Mouse (Mus musculus): ENCODE results near the gene Prcc. TPM values are rescaled to one million over a fixed set of nuclear protein-coding genes. Genes with fewer than 3 reads are reported as not detected.

Gene Prcc
- polyA plus RNA-seq (2015; fragmentation: Nextera tagmentation; extraction: Ambion mirVana) = 13.8 and 16.4 TPM in 2 replicates

- ATAC-seq = peak; percentile 99
- Histone ChIP-seq H3K9ac (replicated peaks; ENCODE audit: low read depth, low read length) (peak within 1 kb of the TSS; percentile 90), H3K27ac (ENCODE audit: low read length) (peak within 1 kb of the TSS; percentile 82), H3K27me3 (replicated peaks; ENCODE audit: control insufficient read depth, insufficient read depth, low read length) (no peaks in the 10 kb centered on the region), H3K4me1 (replicated peaks; ENCODE audit: control insufficient read depth, insufficient read depth, low read length) (peaks cover 23% of the 10 kb centered on the region), H3K36me3 (ENCODE audit: control insufficient read depth, insufficient read depth) (peaks cover 2% of the 10 kb centered on the region; the same call in 1 of the 2 replicates), H3K4me3 (replicated peaks; ENCODE audit: low read length) (peak within 1 kb of the TSS; percentile 99), H3K9me3 (ENCODE audit: control insufficient read depth, low read length) (no peaks in the 10 kb centered on the region), H3K4me2 (ENCODE audit: low read length) (peak within 1 kb of the TSS; percentile 94)
- WGBS = under 1% methylated on average over 33 of the region's 33 CpGs
Measured at GRCm38 (mm10) chr3:87885281-87886003, at the start of gene Prcc. Gene Prcc, minus strand, starts transcription at chr3:87885608.

- no peak overlapping the region for H3K9ac ChIP-seq (replicated peaks; ENCODE audit: low read depth, low read length)
- ATAC-seq = no peak
- H3K4me3 ChIP-seq (replicated peaks; ENCODE audit: low read length) = no peak overlapping the region
- no peak overlapping the region for H3K27ac ChIP-seq (ENCODE audit: low read length)
- 79% methylated on average over 4 of the region's 4 CpGs for WGBS
- H3K4me2 ChIP-seq (ENCODE audit: low read length) = no peak overlapping the region
- no peaks in the 10 kb centered on the region for H3K9me3 ChIP-seq (ENCODE audit: control insufficient read depth, low read length)
- peaks cover 20% of the 10 kb centered on the region for H3K36me3 ChIP-seq (ENCODE audit: control insufficient read depth, insufficient read depth)
- no peaks in the 10 kb centered on the region for H3K27me3 ChIP-seq (replicated peaks; ENCODE audit: control insufficient read depth, insufficient read depth, low read length)
- peaks cover 47% of the 10 kb centered on the region for H3K4me1 ChIP-seq (replicated peaks; ENCODE audit: control insufficient read depth, insufficient read depth, low read length)
Measured at GRCm38 (mm10) chr3:87935201-87935600, 49.8 kb upstream of the Prcc start.

GRCm38 (mm10) chr3:87934501-87934900 lies 49.1 kb upstream of the Prcc start:
- Histone ChIP-seq H3K27ac (ENCODE audit: low read length) (no peak overlapping the region), H3K4me1 (replicated peaks; ENCODE audit: control insufficient read depth, insufficient read depth, low read length) (peaks cover 47% of the 10 kb centered on the region), H3K27me3 (replicated peaks; ENCODE audit: control insufficient read depth, insufficient read depth, low read length) (no peaks in the 10 kb centered on the region), H3K9me3 (ENCODE audit: control insufficient read depth, low read length) (no peaks in the 10 kb centered on the region), H3K9ac (replicated peaks; ENCODE audit: low read depth, low read length) (no peak overlapping the region), H3K4me2 (ENCODE audit: low read length) (no peak overlapping the region), H3K36me3 (ENCODE audit: control insufficient read depth, insufficient read depth) (peaks cover 20% of the 10 kb centered on the region), H3K4me3 (replicated peaks; ENCODE audit: low read length) (no peak overlapping the region)
- ATAC-seq = no peak
- 67% methylated on average over 4 of the region's 4 CpGs for WGBS

- peaks cover 52% of the 10 kb centered on the region for H3K4me1 ChIP-seq (replicated peaks; ENCODE audit: control insufficient read depth, insufficient read depth, low read length)
- no peaks in the 10 kb centered on the region for H3K27me3 ChIP-seq (replicated peaks; ENCODE audit: control insufficient read depth, insufficient read depth, low read length)
- H3K9me3 ChIP-seq (ENCODE audit: control insufficient read depth, low read length) = no peaks in the 10 kb centered on the region
- ATAC-seq = no peak
- H3K9ac ChIP-seq (replicated peaks; ENCODE audit: low read depth, low read length) = no peak overlapping the region
- H3K4me3 ChIP-seq (replicated peaks; ENCODE audit: low read length) = no peak overlapping the region
- H3K27ac ChIP-seq (ENCODE audit: low read length) = no peak overlapping the region
- no peak overlapping the region for H3K4me2 ChIP-seq (ENCODE audit: low read length)
- peaks cover 20% of the 10 kb centered on the region for H3K36me3 ChIP-seq (ENCODE audit: control insufficient read depth, insufficient read depth)
- 62% methylated on average over 5 of the region's 5 CpGs for WGBS
Measured at GRCm38 (mm10) chr3:87934026-87934425, 48.6 kb upstream of the Prcc start.

GRCm38 (mm10) chr3:87930078-87930795 lies 44.8 kb upstream of the Prcc start, which contains the start of the genes Isg20l2 and Rrnad1:
Gene Isg20l2, plus strand, starts transcription at chr3:87930314.
Gene Rrnad1, minus strand, starts transcription at chr3:87930717.
- Histone ChIP-seq H3K9me3 (ENCODE audit: control insufficient read depth, low read length) (no peaks in the 10 kb centered on the region), H3K4me2 (ENCODE audit: low read length) (peak within 1 kb of the TSS; percentile 87), H3K27ac (ENCODE audit: low read length) (peak within 1 kb of the TSS; percentile 87), H3K36me3 (ENCODE audit: control insufficient read depth, insufficient read depth) (peaks cover 17% of the 10 kb centered on the region), H3K27me3 (replicated peaks; ENCODE audit: control insufficient read depth, insufficient read depth, low read length) (no peaks in the 10 kb centered on the region), H3K4me1 (replicated peaks; ENCODE audit: control insufficient read depth, insufficient read depth, low read length) (peaks cover 46% of the 10 kb centered on the region), H3K9ac (replicated peaks; ENCODE audit: low read depth, low read length) (peak within 1 kb of the TSS; percentile 84), H3K4me3 (replicated peaks; ENCODE audit: low read length) (peak within 1 kb of the TSS; percentile 84)
- ATAC-seq = peak; percentile 98
- under 1% methylated on average over 63 of the region's 78 CpGs for WGBS

- WGBS = 6% methylated on average over 26 of the region's 26 CpGs
- Histone ChIP-seq H3K27me3 (replicated peaks; ENCODE audit: control insufficient read depth, insufficient read depth, low read length) (no peaks in the 10 kb centered on the region), H3K9ac (replicated peaks; ENCODE audit: low read depth, low read length) (peak overlapping the region; percentile 84), H3K9me3 (ENCODE audit: control insufficient read depth, low read length) (no peaks in the 10 kb centered on the region), H3K27ac (ENCODE audit: low read length) (peak overlapping the region; percentile 81), H3K36me3 (ENCODE audit: control insufficient read depth, insufficient read depth) (peaks cover 21% of the 10 kb centered on the region), H3K4me3 (replicated peaks; ENCODE audit: low read length) (peak overlapping the region; percentile 84), H3K4me2 (ENCODE audit: low read length) (peak overlapping the region; percentile 87), H3K4me1 (replicated peaks; ENCODE audit: control insufficient read depth, insufficient read depth, low read length) (peaks cover 41% of the 10 kb centered on the region)
- ATAC-seq = peak; percentile 32; the same call in 1 of the 2 replicates
Measured at GRCm38 (mm10) chr3:87929341-87930077, 44.1 kb upstream of the Prcc start.

GRCm38 (mm10) chr3:87927452-87927851 lies 42.0 kb upstream of the Prcc start:
- H3K4me3 ChIP-seq (replicated peaks; ENCODE audit: low read length) = no peak overlapping the region
- H3K27me3 ChIP-seq (replicated peaks; ENCODE audit: control insufficient read depth, insufficient read depth, low read length) = no peaks in the 10 kb centered on the region
- ATAC-seq = no peak
- peaks cover 26% of the 10 kb centered on the region for H3K4me1 ChIP-seq (replicated peaks; ENCODE audit: control insufficient read depth, insufficient read depth, low read length)
- H3K27ac ChIP-seq (ENCODE audit: low read length) = no peak overlapping the region
- peaks cover 30% of the 10 kb centered on the region for H3K36me3 ChIP-seq (ENCODE audit: control insufficient read depth, insufficient read depth)
- WGBS = 92% methylated on average over 5 of the region's 5 CpGs
- no peak overlapping the region for H3K4me2 ChIP-seq (ENCODE audit: low read length)
- no peak overlapping the region for H3K9ac ChIP-seq (replicated peaks; ENCODE audit: low read depth, low read length)
- H3K9me3 ChIP-seq (ENCODE audit: control insufficient read depth, low read length) = no peaks in the 10 kb centered on the region

GRCm38 (mm10) chr3:87924996-87925395 lies 39.6 kb upstream of the Prcc start:
- Histone ChIP-seq H3K4me1 (replicated peaks; ENCODE audit: control insufficient read depth, insufficient read depth, low read length) (peaks cover 18% of the 10 kb centered on the region), H3K27me3 (replicated peaks; ENCODE audit: control insufficient read depth, insufficient read depth, low read length) (no peaks in the 10 kb centered on the region), H3K36me3 (ENCODE audit: control insufficient read depth, insufficient read depth) (peaks cover 26% of the 10 kb centered on the region), H3K9me3 (ENCODE audit: control insufficient read depth, low read length) (no peaks in the 10 kb centered on the region), H3K27ac (ENCODE audit: low read length) (no peak overlapping the region), H3K4me3 (replicated peaks; ENCODE audit: low read length) (no peak overlapping the region), H3K4me2 (ENCODE audit: low read length) (no peak overlapping the region), H3K9ac (replicated peaks; ENCODE audit: low read depth, low read length) (no peak overlapping the region)
- ATAC-seq = no peak
- 88% methylated on average over 7 of the region's 7 CpGs for WGBS

All from forebrain, embryonic 16.5 days (tissue).